Mouse (Mus musculus) cortical plate, adult 2 months (tissue): ENCODE data around the gene Gltpd2.

ENCODE experiments used
- CTCF ChIP-seq: fragments of 200-500 bp; IDR thresholded peaks from 2 replicates; pipeline ENCODE4 v1.5.1; 2011; ENCODE audit warnings: mild to moderate bottlenecking, control low read depth, low read length; ENCODE audit not compliant: insufficient read depth; ENCODE audit errors: extremely low read depth
- POLR2A ChIP-seq: fragments of 200-500 bp; IDR thresholded peaks from 2 replicates; pipeline ENCODE4 v1.6.1; 2011; ENCODE audit warnings: mild to moderate bottlenecking, low read length, control low read depth; ENCODE audit not compliant: insufficient read depth; ENCODE audit errors: extremely low read depth

GRCm38 (mm10) chr11:70557545-70557944 lies 38.5 kb downstream of the Gltpd2 start:
- TF ChIP-seq CTCF (no peak), POLR2A (no peak)
